Mouse (Mus musculus) T-helper 1 cell (primary cell): ENCODE results near the gene Tmem87b.

Experiments used
- in situ Hi-C: fragments of 300-600 bp; cut with MboI, MseI; formaldehyde crosslinking; loops from one replicate; pipeline ENCODE4 v1.15.1; 2025; ENCODE audit warnings: high pct_unique_total_duplicates

Tmem87b gene

GRCm38 (mm10) chr2:128818956-128819643, 1.2 kb downstream of the Tmem87b start:
- in situ Hi-C loops, result loop anchor here (5.0 kb wide), 1 partner anchor 122 kb away; the partner anchor contains the start of gene Mertk

DNA sequence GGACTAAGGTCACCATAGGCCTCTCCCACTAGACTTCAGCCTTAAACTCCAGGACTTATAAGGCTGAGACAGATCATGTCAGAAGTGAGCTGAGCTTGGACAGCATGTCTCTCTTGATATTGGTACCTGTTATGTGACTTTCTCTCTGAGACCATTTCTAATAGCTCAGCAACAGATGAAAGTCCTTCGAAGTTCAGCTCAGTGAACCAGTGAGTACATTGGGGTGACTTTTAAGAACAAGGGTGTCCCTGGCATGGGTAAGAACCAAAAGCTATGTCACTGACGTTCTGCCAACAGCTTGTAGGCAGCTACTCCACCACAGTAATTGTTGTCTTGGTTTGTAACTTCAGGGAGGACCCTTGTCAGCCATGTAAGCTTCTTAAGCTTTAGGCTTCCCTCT, 2.7 kb downstream of the Tmem87b start:
- in situ Hi-C loops, result no loop called here

DNA sequence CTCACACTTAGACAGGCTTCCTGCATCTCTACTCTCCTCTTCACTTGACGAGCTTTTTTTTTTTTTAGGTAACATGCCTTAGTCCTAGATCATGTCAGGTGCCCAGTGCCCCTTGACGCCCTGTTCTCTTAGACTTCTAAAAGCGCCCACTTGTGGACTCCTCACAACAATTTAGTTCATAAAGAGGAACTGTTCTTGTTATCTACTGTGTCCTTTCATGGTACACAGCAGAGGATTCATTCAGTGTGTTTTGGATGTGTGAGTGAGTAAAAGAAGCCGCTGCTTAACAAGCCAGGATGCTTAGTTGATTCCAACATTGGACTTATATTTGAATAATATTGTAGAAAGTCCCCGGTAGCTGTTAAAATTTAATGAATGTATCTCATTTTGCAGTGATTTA, 6.0 kb downstream of the Tmem87b start:
- in situ Hi-C loops, result no loop called here

DNA sequence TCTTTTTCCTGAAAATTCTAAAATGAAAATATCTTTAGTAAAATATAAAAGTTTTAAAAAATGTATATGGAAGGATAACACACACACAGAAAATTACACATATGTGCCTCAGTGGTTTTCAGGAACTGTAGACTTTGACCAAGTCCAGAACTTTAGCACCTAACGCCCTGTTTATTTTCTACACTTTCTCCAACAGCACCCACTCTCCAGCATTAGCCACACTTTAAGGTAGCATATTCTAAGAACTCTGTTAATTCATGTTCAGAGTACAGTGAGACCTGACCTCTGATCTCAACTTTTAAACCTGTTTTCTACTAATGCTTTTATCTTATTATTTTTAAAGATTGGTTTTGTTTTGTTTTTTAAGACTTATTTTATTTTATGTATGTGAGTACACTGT, 9.9 kb downstream of the Tmem87b start:
- in situ Hi-C loops, result no loop called here

DNA sequence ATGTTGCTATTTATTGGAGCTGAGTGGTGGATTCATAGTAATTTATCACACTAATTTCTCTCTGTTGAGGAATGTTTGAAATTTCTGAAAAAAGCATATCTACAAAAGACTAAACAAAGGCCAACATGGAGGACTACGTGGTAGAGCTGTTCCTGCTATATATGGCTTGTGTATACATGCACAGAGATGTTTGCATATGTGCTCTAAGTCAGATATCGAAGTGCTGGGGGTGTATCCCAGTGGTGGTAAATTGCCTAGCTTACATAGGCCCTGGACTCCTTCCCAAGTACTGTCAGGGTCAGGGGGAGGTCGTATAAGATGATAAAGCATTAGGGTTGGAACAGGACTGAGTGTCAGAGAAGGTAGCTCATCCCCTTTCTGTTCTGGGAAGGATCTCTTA, 14.7 kb downstream of the Tmem87b start:
- in situ Hi-C loops, result no loop called here

DNA sequence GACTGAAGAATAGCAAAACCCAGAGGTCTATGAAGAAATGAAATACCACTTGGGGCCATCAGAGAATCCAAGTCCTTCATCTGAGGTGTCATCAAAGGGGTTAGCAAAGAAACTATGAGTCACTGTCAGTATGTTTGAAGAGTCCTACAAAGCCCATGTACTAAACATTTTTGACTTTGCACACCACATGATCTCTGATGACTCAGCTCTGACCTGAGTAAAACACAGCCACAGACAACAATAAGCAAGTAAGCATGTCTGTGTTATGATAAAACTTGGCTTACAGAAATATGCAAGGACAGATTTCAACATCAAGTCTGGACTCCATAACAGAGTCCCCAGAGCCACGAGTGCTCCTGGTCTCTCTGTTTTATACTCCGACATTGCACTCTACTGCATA, 15.1 kb downstream of the Tmem87b start:
- in situ Hi-C loops, result no loop called here

GRCm38 (mm10) chr2:128833435-128833834, 15.5 kb downstream of the Tmem87b start:
- in situ Hi-C loops, result no loop called here

DNA sequence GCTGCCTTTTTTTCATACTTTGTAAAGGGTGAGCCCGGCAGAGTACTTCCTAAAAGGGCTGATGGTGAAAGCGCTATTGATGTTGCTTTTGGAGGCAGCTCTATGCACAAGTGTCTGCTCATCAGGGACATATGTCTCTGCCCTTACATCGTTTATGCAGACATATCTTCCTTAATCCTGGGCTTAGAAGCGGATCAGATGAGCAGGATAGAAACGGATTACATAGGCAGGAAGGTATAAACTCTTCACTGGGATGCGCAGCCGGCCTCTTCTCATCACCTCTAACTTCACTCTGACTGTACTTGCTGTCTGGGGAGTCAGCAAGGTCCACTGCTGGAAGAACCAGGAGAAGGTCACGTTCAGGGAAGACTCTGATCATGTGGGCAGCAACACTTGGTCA, 19.6 kb downstream of the Tmem87b start:
- in situ Hi-C loops, result no loop called here

DNA sequence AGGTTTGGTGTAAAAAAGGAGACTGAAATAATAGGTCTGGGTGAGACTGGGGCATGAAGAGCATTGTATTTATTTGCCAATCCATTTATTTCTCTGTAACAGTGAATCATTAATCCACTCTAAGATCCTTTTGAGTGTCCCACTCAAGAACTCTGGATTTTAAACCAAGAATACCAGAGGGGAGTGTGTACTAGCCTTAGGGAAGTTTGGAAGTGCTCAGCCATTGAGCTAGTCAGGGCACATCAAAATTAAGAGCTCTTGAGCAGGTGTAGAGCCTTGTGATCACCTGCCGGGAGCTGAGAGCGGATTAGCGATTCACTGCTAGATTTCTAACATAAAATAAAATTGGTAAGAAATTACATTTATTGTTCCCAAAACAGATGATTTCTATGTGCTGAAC, 20.7 kb downstream of the Tmem87b start:
- in situ Hi-C loops, result no loop called here

GRCm38 (mm10) chr2:128839501-128839900, 21.6 kb downstream of the Tmem87b start:
- in situ Hi-C loops, result no loop called here

DNA sequence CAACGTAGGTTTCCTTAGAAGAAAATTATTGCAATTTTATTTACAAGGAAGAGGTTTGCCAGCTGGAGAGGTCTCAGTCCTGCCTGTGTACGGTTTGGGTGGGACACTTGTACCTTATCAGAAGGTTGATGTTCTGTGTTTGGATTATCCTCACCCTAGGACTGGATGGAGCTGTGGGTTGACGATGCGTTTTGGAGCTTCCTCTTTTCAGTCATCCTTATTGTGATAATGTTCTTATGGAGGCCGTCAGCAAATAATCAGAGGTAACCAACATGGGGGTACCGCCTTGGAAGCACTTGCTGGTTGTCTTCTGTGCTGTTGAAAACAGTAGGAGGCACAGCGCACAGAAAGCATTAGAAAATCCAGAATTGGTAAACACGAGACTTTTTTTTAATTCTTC, 24.5 kb downstream of the Tmem87b start:
- in situ Hi-C loops, result no loop called here

DNA sequence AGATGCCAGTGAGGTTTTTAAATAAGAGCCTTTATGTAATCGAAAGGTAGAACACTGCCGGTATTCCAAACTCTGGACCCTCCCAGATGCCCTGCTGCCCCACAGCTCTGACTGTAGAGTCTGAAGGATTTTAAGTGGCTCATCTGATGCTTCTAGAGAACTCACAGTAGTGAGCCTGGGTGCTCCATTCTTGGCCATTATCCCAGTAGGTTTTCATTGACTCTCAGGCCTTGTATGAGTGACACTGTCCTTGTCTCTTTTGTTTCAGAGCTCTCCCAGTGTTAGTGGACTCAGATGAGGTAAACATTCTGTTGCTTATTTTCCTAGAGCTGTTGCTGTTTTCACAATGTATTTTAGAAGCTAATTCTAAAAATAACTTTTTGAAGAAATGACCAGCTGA, 32.1 kb downstream of the Tmem87b start:
- in situ Hi-C loops, result no loop called here

GRCm38 (mm10) chr2:128856673-128857072, 38.8 kb downstream of the Tmem87b start:
- in situ Hi-C loops, result no loop called here

- in situ Hi-C loops, result no loop called here
Measured at GRCm38 (mm10) chr2:128858962-128859361, 41.0 kb downstream of the Tmem87b start.

GRCm38 (mm10) chr2:128859861-128860260, 41.9 kb downstream of the Tmem87b start:
- in situ Hi-C loops, result no loop called here

- in situ Hi-C loops, result no loop called here
Measured at GRCm38 (mm10) chr2:128862636-128863035, 44.7 kb downstream of the Tmem87b start, which contains the start of gene Fbln7. TSS of gene Fbln7 (plus strand) at chr2:128862981.

DNA sequence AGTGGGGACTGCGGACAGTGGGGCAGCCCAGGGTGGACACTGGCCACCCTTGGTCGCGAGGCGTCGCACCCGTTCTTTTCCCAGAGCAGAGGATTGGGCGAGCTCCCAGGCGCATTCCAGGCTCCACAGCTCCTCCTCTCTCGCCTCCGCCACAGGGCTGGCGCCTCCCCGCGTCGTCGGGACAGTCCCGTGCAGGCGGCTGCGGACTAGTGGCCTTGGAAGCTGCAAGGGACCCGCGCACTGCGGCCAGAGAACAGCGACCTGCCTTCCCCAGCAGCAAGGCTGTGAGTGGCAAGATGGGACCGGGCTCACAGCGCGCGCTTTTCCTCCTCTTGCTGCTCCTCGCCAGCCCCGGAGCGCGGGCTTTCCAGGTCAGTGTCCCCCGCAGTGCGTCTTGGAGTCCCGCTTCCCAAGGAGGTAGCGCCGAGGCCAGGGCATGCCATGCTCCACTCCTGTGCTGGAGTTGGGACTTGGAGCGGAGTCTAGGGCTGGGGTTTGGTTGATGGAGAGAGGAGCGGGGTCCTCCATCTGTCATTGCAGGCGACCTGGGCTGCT, 45.9 kb downstream of the Tmem87b start:
- in situ Hi-C loops, result no loop called here

- in situ Hi-C loops, result no loop called here
Measured at GRCm38 (mm10) chr2:128865061-128865460, 47.1 kb downstream of the Tmem87b start.

GRCm38 (mm10) chr2:128871656-128872055, 53.7 kb downstream of the Tmem87b start:
- in situ Hi-C loops, result loop anchor here (5.0 kb wide), 1 partner anchor 1244 kb away; no protein-coding TSS in a partner anchor

DNA sequence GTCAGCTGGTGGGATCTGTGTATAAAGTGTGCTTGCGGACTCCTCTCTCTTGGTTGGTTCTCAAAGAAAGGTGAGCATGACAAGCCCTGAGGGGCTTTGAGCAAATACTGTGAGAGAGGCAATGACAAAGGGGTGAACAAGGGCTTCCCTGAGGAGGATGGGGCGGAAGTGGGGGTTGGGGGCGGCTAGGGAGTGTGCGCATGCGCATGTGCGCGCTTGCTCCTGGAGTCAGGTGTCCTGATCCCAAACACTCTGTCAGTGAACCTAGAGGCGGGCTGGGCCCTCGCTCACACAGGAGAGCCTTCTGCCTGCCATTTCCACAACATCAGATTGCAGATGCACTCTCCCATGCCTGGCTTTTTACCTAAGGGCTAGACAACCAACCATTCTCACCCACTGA, 54.3 kb downstream of the Tmem87b start:
- in situ Hi-C loops, result loop anchor here (5.0 kb wide), 1 partner anchor 1245 kb away; no protein-coding TSS in a partner anchor

- in situ Hi-C loops, result no loop called here
Measured at GRCm38 (mm10) chr2:128875526-128875925, 57.6 kb downstream of the Tmem87b start.

- in situ Hi-C loops, result no loop called here
Measured at GRCm38 (mm10) chr2:128881236-128881635, 63.3 kb downstream of the Tmem87b start.

DNA sequence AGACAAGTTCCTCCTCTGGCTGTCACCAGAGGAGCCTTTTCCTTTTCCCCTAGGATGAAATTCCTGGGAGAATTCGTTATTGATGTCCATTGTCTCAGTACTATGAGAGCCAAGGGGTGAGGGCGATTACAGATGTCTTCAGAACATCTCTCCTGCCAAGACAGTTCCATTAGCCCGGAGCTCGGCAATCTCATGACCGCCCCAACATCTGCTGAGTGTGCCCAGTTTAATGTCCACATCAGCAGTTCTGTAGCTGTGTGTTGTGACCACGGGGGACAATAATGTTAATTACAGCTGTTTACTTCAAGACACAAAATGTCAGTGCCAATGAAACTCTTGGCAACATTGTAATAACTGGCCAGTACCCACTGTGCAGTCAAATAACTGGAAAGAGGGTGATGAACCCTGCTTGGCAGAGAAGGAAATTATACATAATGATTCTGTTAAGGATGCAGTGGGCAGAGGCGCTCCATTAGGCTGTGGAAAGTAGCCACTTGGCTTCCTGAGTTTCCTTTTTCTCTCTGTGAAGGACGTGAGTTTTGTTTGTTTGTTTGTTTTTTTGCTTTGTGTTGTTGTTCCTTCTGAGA, 67.4 kb downstream of the Tmem87b start:
- in situ Hi-C loops, result no loop called here
